Mouse (Mus musculus) heart, postnatal 10 days (tissue): ENCODE measurements around the gene Pex16. TPM values are rescaled to one million over a fixed set of nuclear protein-coding genes. Genes with fewer than 3 reads are reported as not detected.

Experiments
- DNase-seq, 2 experiments: peaks; one replicate each; pipeline ENCODE4 v3.0.0; 2021
- intact Hi-C: fragments of 180-260 bp; cut with DNase I; formaldehyde crosslinking; loops from one replicate; pipeline ENCODE4 v1.15.1; 2025
- microRNA-seq, 2 experiments: library from miRNA; unstranded; fragments of <30 nt; microRNA quantifications; one replicate each; pipeline ENCODE4 v1.2.0; 2022
- total RNA-seq, 2 experiments: library from RNA; stranded (reverse); gene quantifications; 2 replicates each; pipeline ENCODE4 v1.2.3; 2021

The Pex16 gene
- total RNA-seq, 2 experiments from 2014 or later: 23.0 to 29.8 TPM

GRCm38 (mm10) chr2:92408309-92409045, 34.0 kb downstream of the Pex16 start:
- intact Hi-C loops: no loop called here
- no peak for DNase-seq

GRCm38 (mm10) chr2:92411705-92412104, 37.2 kb downstream of the Pex16 start:
- intact Hi-C loops: no loop called here

GRCm38 (mm10) chr2:92421723-92422387, 47.4 kb downstream of the Pex16 start:
- no peak for DNase-seq
- intact Hi-C loops: loop anchor here (2.0 to 5.0 kb wide), 2 partner anchors 15 to 45 kb away; no protein-coding TSS in a partner anchor

More at GRCm38 (mm10) chr2:92411705-92412104, 37.2 kb downstream of the Pex16 start:
- DNase-seq: no peak

GRCm38 (mm10) chr2:92422388-92423135, 48.1 kb downstream of the Pex16 start:
- intact Hi-C loops: loop anchor here (2.0 to 5.0 kb wide), 2 partner anchors 14 to 45 kb away; no protein-coding TSS in a partner anchor
- DNase-seq: peak in 1 of 2 experiments; percentile 21

GRCm38 (mm10) chr2:92423156-92423555, 48.7 kb downstream of the Pex16 start:
- intact Hi-C loops: loop anchor here (2.0 to 5.0 kb wide), 2 partner anchors 14 to 46 kb away; no protein-coding TSS in a partner anchor
- no peak for DNase-seq

GRCm38 (mm10) chr2:92423702-92424461, 49.4 kb downstream of the Pex16 start:
- DNase-seq: peak; percentile 97
- intact Hi-C loops: loop anchor here (2.0 to 5.0 kb wide), 2 partner anchors 13 to 47 kb away; no protein-coding TSS in a partner anchor

GRCm38 (mm10) chr2:92424462-92425308, 50.2 kb downstream of the Pex16 start:
- intact Hi-C loops: loop anchor here (5.0 kb wide), 1 partner anchor 47 kb away; no protein-coding TSS in a partner anchor
- peak; percentile 79 to 83 for DNase-seq

GRCm38 (mm10) chr2:92425366-92425765, 50.9 kb downstream of the Pex16 start:
- intact Hi-C loops: no loop called here
- no peak for DNase-seq

GRCm38 (mm10) chr2:92426426-92426825, 52.0 kb downstream of the Pex16 start:
- DNase-seq: peak; percentile 73 to 76
- intact Hi-C loops: no loop called here

GRCm38 (mm10) chr2:92427882-92428281, 53.4 kb downstream of the Pex16 start:
- intact Hi-C loops: no loop called here
- peak; percentile 85 to 91 for DNase-seq

- intact Hi-C loops: loop anchor here (5.0 kb wide), 1 partner anchor 38 kb away; no protein-coding TSS in a partner anchor
Observed at GRCm38 (mm10) chr2:92430089-92430488, 55.6 kb downstream of the Pex16 start.

More at GRCm38 (mm10) chr2:92430089-92430488, 55.6 kb downstream of the Pex16 start:
- peak in 1 of 2 experiments; percentile 9 for DNase-seq

Small RNA genes lying within 50 kb of the gene (microRNA-seq; reads per million reads assigned to microRNA genes)
- 0 reads per million in 2 experiments for gene Mir7000

Other genes starting within 250 kb of the Pex16 start
- under 1 TPM; 0.10 to 0.99 TPM for gene Large2, start 193 bp downstream of the Pex16 start, total RNA-seq
- gene 1700029I15Rik, start 7.9 kb downstream of the Pex16 start, total RNA-seq: 1 to 10 TPM; 2.0 to 2.1 TPM
- 10 to 100 TPM in 1 of 2 experiments, 1 to 10 TPM in 1; 9.3 to 10.3 TPM for gene Mapk8ip1, start 26.6 kb downstream of the Pex16 start, total RNA-seq
- 10 to 100 TPM; 25.6 to 30.9 TPM for gene Cry2, start 59.4 kb downstream of the Pex16 start, total RNA-seq
- 1 to 10 TPM; 6.7 to 6.9 TPM for gene Slc35c1, start 85.9 kb downstream of the Pex16 start, total RNA-seq
- gene Chst1, start 225.0 kb downstream of the Pex16 start, total RNA-seq: 1 to 10 TPM; 6.1 to 6.5 TPM